Mouse (Mus musculus): ENCODE data around the gene Nsg1. TPM values are rescaled to one million over a fixed set of nuclear protein-coding genes. Genes with fewer than 3 reads are reported as not detected.

Gene Nsg1
- not detected in 2 replicates for total RNA-seq (2015; ENCODE audit: low replicate concordance)
- total RNA-seq (2017; ENCODE audit: low replicate concordance), result not detected in 2 replicates

- no peak for ATAC-seq (replicated peaks; ENCODE audit: low FRiP score, poor library complexity, severe bottlenecking)
Observed at GRCm38 (mm10) chr5:38159634-38160413, at the start of gene Nsg1. Gene Nsg1 (minus strand): TSS chr5:38159907.

- ATAC-seq (replicated peaks; ENCODE audit: low FRiP score, poor library complexity, severe bottlenecking), result no peak
Observed at GRCm38 (mm10) chr5:38208985-38209384, 49.3 kb upstream of the Nsg1 start.

- ATAC-seq (replicated peaks; ENCODE audit: low FRiP score, poor library complexity, severe bottlenecking), result no peak
Observed at GRCm38 (mm10) chr5:38205303-38205726, 45.6 kb upstream of the Nsg1 start.

GRCm38 (mm10) chr5:38199686-38200085, 40.0 kb upstream of the Nsg1 start:
- ATAC-seq (replicated peaks; ENCODE audit: low FRiP score, poor library complexity, severe bottlenecking), result no peak

GRCm38 (mm10) chr5:38197482-38197823, 37.7 kb upstream of the Nsg1 start:
- ATAC-seq (replicated peaks; ENCODE audit: low FRiP score, poor library complexity, severe bottlenecking), result no peak; the same call in 1 of the 2 replicates

GRCm38 (mm10) chr5:38196821-38197481, 37.2 kb upstream of the Nsg1 start:
- no peak for ATAC-seq (replicated peaks; ENCODE audit: low FRiP score, poor library complexity, severe bottlenecking)

- no peak for ATAC-seq (replicated peaks; ENCODE audit: low FRiP score, poor library complexity, severe bottlenecking)
Observed at GRCm38 (mm10) chr5:38195941-38196340, 36.2 kb upstream of the Nsg1 start.

- no peak for ATAC-seq (replicated peaks; ENCODE audit: low FRiP score, poor library complexity, severe bottlenecking)
Observed at GRCm38 (mm10) chr5:38194946-38195345, 35.2 kb upstream of the Nsg1 start.

GRCm38 (mm10) chr5:38190907-38191306, 31.2 kb upstream of the Nsg1 start:
- no peak for ATAC-seq (replicated peaks; ENCODE audit: low FRiP score, poor library complexity, severe bottlenecking)

- no peak for ATAC-seq (replicated peaks; ENCODE audit: low FRiP score, poor library complexity, severe bottlenecking)
Observed at GRCm38 (mm10) chr5:38187006-38187405, 27.3 kb upstream of the Nsg1 start.

- ATAC-seq (replicated peaks; ENCODE audit: low FRiP score, poor library complexity, severe bottlenecking), result no peak
Observed at GRCm38 (mm10) chr5:38184688-38185285, 25.1 kb upstream of the Nsg1 start.

- no peak for ATAC-seq (replicated peaks; ENCODE audit: low FRiP score, poor library complexity, severe bottlenecking)
Observed at GRCm38 (mm10) chr5:38174256-38174912, 14.7 kb upstream of the Nsg1 start.

- ATAC-seq (replicated peaks; ENCODE audit: low FRiP score, poor library complexity, severe bottlenecking), result no peak
Observed at GRCm38 (mm10) chr5:38173766-38174165, 14.1 kb upstream of the Nsg1 start.

GRCm38 (mm10) chr5:38168497-38168896, 8.8 kb upstream of the Nsg1 start:
- ATAC-seq (replicated peaks; ENCODE audit: low FRiP score, poor library complexity, severe bottlenecking), result no peak

GRCm38 (mm10) chr5:38158947-38159633, 617 bp downstream of the Nsg1 start:
- ATAC-seq (replicated peaks; ENCODE audit: low FRiP score, poor library complexity, severe bottlenecking), result no peak

GRCm38 (mm10) chr5:38158501-38158946, 1.2 kb downstream of the Nsg1 start:
- ATAC-seq (replicated peaks; ENCODE audit: low FRiP score, poor library complexity, severe bottlenecking), result no peak

GRCm38 (mm10) chr5:38157481-38158020, 2.2 kb downstream of the Nsg1 start:
- no peak for ATAC-seq (replicated peaks; ENCODE audit: low FRiP score, poor library complexity, severe bottlenecking)

GRCm38 (mm10) chr5:38153636-38154035, 6.1 kb downstream of the Nsg1 start:
- ATAC-seq (replicated peaks; ENCODE audit: low FRiP score, poor library complexity, severe bottlenecking), result no peak
